Mouse (Mus musculus) kidney, adult 2 months (tissue): Measurements from ENCODE around the gene Tdg. TPM values are rescaled to one million over a fixed set of nuclear protein-coding genes. Genes with fewer than 3 reads are reported as not detected.

Source experiments
- DNase-seq: peaks from one replicate; pipeline ENCODE4 v3.0.0; 2021
- H3K27ac ChIP-seq: fragments of 200-500 bp; 2 replicates; pipeline ENCODE4 v1.5.1; 2012; ENCODE audit warnings: low read depth, low read length, control low read depth, inconsistent platforms; ENCODE audit not compliant: insufficient read depth
- H3K27me3 ChIP-seq: fragments of 200-500 bp; replicated peaks from 2 replicates; pipeline ENCODE4 v1.6.1; 2012; ENCODE audit warnings: mild to moderate bottlenecking, moderate library complexity, low read length, inconsistent platforms; ENCODE audit not compliant: control insufficient read depth, insufficient read depth
- H3K36me3 ChIP-seq: fragments of 200-500 bp; 2 replicates; pipeline ENCODE4 v1.6.1; 2012; ENCODE audit warnings: mild to moderate bottlenecking, moderate library complexity, low read length, inconsistent platforms; ENCODE audit not compliant: control insufficient read depth, insufficient read depth
- H3K4me1 ChIP-seq: fragments of 200-500 bp; 2 replicates; pipeline ENCODE4 v1.6.1; 2011; ENCODE audit warnings: low read length; ENCODE audit not compliant: control insufficient read depth, insufficient read depth
- H3K4me3 ChIP-seq: fragments of 200-500 bp; 2 replicates; pipeline ENCODE4 v1.5.1; 2011; ENCODE audit warnings: mild to moderate bottlenecking, low read depth, low read length, control low read depth; ENCODE audit not compliant: insufficient read depth
- CTCF ChIP-seq: fragments of 200-500 bp; conservative IDR thresholded peaks from 2 replicates; pipeline ENCODE4 v1.5.1; 2011; ENCODE audit warnings: low read depth, mild to moderate bottlenecking, control low read depth, low read length, moderate library complexity, mixed read lengths; ENCODE audit not compliant: insufficient read depth, insufficient read length
- POLR2A ChIP-seq: fragments of 200-500 bp; IDR thresholded peaks from one replicate; pipeline ENCODE4 v1.6.1; 2011; ENCODE audit warnings: low read depth, low read length, control low read depth
- WGBS: fragments of 180-500 bp; shearing (Covaris S2); methylation state at CpG from one replicate; pipeline ENCODE4 v1.1.7; 2018; 5-methylcytosine and 5-hydroxymethylcytosine counted together
- polyA plus RNA-seq: library from polyadenylated mRNA; depleted of rRNA; stranded (reverse); fragments of >200 nt; gene quantifications from 2 replicates; pipeline ENCODE4 v1.2.3, GENCODE M21; 2012

Gene Tdg
- polyA plus RNA-seq, 1 experiment: 17.6 TPM

- no peak overlapping the region for H3K27ac ChIP-seq
- H3K4me3 ChIP-seq: no peak overlapping the region
- no peaks in the 10 kb centered on the region for H3K36me3 ChIP-seq
- no peak for DNase-seq
- 64% methylated on average over 7 of the region's 7 CpGs for WGBS
- no peaks in the 10 kb centered on the region for H3K4me1 ChIP-seq
- H3K27me3 ChIP-seq: no peaks in the 10 kb centered on the region
- no peak for TF ChIP-seq POLR2A
- TF ChIP-seq CTCF: no peak
These were observed 60.1 kb downstream of the Tdg start for GRCm38 (mm10) chr10:82689681-82690211.

GRCm38 (mm10) chr10:82690494-82690893, 60.9 kb downstream of the Tdg start, which contains the start of gene Glt8d2:
TSS of gene Glt8d2 (minus strand) at chr10:82690650.
- peak; percentile 24 for DNase-seq
- TF ChIP-seq CTCF (no peak), POLR2A (no peak)
- WGBS: 3% methylated on average over 14 of the region's 14 CpGs
- H3K4me1 ChIP-seq: no peaks in the 10 kb centered on the region
- no peak within 1 kb of the TSS for H3K4me3 ChIP-seq
- H3K27ac ChIP-seq: no peak within 1 kb of the TSS
- H3K27me3 ChIP-seq: no peaks in the 10 kb centered on the region
- no peaks in the 10 kb centered on the region for H3K36me3 ChIP-seq

GRCm38 (mm10) chr10:82695956-82696355, 66.3 kb downstream of the Tdg start, which contains the start of gene Hcfc2:
TSS of gene Hcfc2 (plus strand) at chr10:82696160.
- no peak for DNase-seq
- no peaks in the 10 kb centered on the region for H3K36me3 ChIP-seq
- no peaks in the 10 kb centered on the region for H3K27me3 ChIP-seq
- H3K4me3 ChIP-seq: no peak within 1 kb of the TSS
- H3K27ac ChIP-seq: no peak within 1 kb of the TSS
- H3K4me1 ChIP-seq: 0 out of 2 replicates have a peak, but pooled peaks cover 5% of the 10 kb centered on the region
- WGBS: 65% methylated on average over 5 of the region's 5 CpGs
- TF ChIP-seq CTCF: no peak
- no peak for TF ChIP-seq POLR2A

GRCm38 (mm10) chr10:82696453-82697079, 66.9 kb downstream of the Tdg start:
- no peak for TF ChIP-seq POLR2A
- TF ChIP-seq CTCF: no peak
- Histone ChIP-seq H3K4me1 (0 out of 2 replicates have a peak, but pooled peaks cover 5% of the 10 kb centered on the region), H3K27ac (no peak overlapping the region), H3K4me3 (no peak overlapping the region), H3K36me3 (no peaks in the 10 kb centered on the region), H3K27me3 (no peaks in the 10 kb centered on the region)
- WGBS: 56% methylated on average over 4 of the region's 4 CpGs
- DNase-seq: no peak

GRCm38 (mm10) chr10:82697305-82697898, 67.8 kb downstream of the Tdg start:
- H3K27ac ChIP-seq: no peak overlapping the region
- 79% methylated on average over 3 of the region's 3 CpGs for WGBS
- DNase-seq: peak; percentile 27
- H3K4me1 ChIP-seq: 0 out of 2 replicates have a peak, but pooled peaks cover 5% of the 10 kb centered on the region
- H3K27me3 ChIP-seq: no peaks in the 10 kb centered on the region
- TF ChIP-seq CTCF (no peak), POLR2A (no peak)
- H3K4me3 ChIP-seq: no peak overlapping the region
- no peaks in the 10 kb centered on the region for H3K36me3 ChIP-seq

- Histone ChIP-seq H3K4me3 (peak overlapping the region; percentile 86), H3K36me3 (no peaks in the 10 kb centered on the region), H3K4me1 (0 out of 2 replicates have a peak, but pooled peaks cover 5% of the 10 kb centered on the region), H3K27ac (peak overlapping the region; percentile 24; the same call in 1 of the 2 replicates), H3K27me3 (no peaks in the 10 kb centered on the region)
- TF ChIP-seq CTCF (no peak), POLR2A (peak; percentile 22)
- WGBS: 2% methylated on average over 42 of the region's 42 CpGs
- DNase-seq: peak; percentile 92
These were observed 69.2 kb downstream of the Tdg start for GRCm38 (mm10) chr10:82698712-82699261.
